Comparison of ENCODE assay signal across 1 mouse cellular context in genomic region chr5:136171363-136172341, GRCm38 (mm10).
TF ChIP-seq lines count a peak whose summit lies in the region.

No protein-coding gene starts in this region.

TF ChIP-seq in MEL, 35 proteins besides CTCF, POLR2A, EP300 and RAD21 (continued from another document):
- TF ChIP-seq MAZ (IDR thresholded peaks at IDR 0.05; ENCODE audit: low read depth, low read length) (no peak), POLR2AphosphoS5 (IDR thresholded peaks at IDR 0.05; ENCODE audit: borderline replicate concordance, low read depth, low read length) (0 out of 2 replicates have a peak, but pooled peaks have one; percentile 43), MAX (IDR thresholded peaks at IDR 0.05; ENCODE audit: low read length) (peak; percentile 84; the same call in 1 of the 2 replicates), MEF2A (IDR thresholded peaks at IDR 0.05; ENCODE audit: extremely low read depth, insufficient replicate concordance, low read depth, low read length, poor library complexity, severe bottlenecking) (no peak), NELFE (IDR thresholded peaks at IDR 0.05; ENCODE audit: low read depth, low read length) (peak; percentile 45; the same call in 1 of the 2 replicates), GABPA (IDR thresholded peaks at IDR 0.05; ENCODE audit: low read depth, low read length) (no peak), KAT2A (conservative IDR thresholded peaks at IDR 0.05; ENCODE audit: low read depth, low read length) (no peak), E2F4 (IDR thresholded peaks at IDR 0.05; ENCODE audit: borderline replicate concordance, low read depth, low read length) (no peak), GATA1 (IDR thresholded peaks at IDR 0.05; ENCODE audit: low read depth, low read length) (no peak), SMC3 (IDR thresholded peaks at IDR 0.05; ENCODE audit: low read depth, low read length) (no peak), TAL1 (IDR thresholded peaks at IDR 0.05; ENCODE audit: low read length) (no peak), UBTF (IDR thresholded peaks at IDR 0.05; ENCODE audit: borderline replicate concordance, insufficient read depth, low read depth, low read length) (no peak), SIN3A (IDR thresholded peaks at IDR 0.05; ENCODE audit: low read length) (peak; percentile 76; the same call in 1 of the 2 replicates), ETS1 (IDR thresholded peaks at IDR 0.05; ENCODE audit: low read depth, low read length) (no peak; the same call in 1 of the 2 replicates), ZC3H11A (IDR thresholded peaks at IDR 0.05; ENCODE audit: low read depth, low read length) (no peak), RCOR1 (IDR thresholded peaks at IDR 0.05; ENCODE audit: low read depth, low read length) (no peak), JUND (IDR thresholded peaks at IDR 0.05; ENCODE audit: low read depth, low read length) (no peak), CHD1 (IDR thresholded peaks at IDR 0.05; ENCODE audit: low read depth, low read length) (no peak), USF2 (IDR thresholded peaks at IDR 0.05; ENCODE audit: borderline replicate concordance in 1 of 2, insufficient read depth in 1 of 2, low read depth in 1 of 2, low read length in 2 of 2) (no peak)
TF ChIP-seq in MEL: peak in this region for 9.
